Mouse (Mus musculus) skeletal muscle tissue, adult 2 months (tissue): ENCODE measurements around the gene Chad.

Source experiments
- DNase-seq: peaks from one replicate; pipeline ENCODE4 v3.0.0-alpha.2; 2012; ENCODE audit warnings: low read depth, low spot score

The Chad gene

GRCm38 (mm10) chr11:94564437-94565150 lies at the start of gene Chad:
Chad (plus strand) TSS chr11:94565047.
- no peak for DNase-seq

GRCm38 (mm10) chr11:94521219-94521843 lies 43.5 kb upstream of the Chad start, which contains the start of gene Mycbpap:
Mycbpap (minus strand) TSS chr11:94521742.
- DNase-seq, result no peak

GRCm38 (mm10) chr11:94526171-94526879 lies 38.5 kb upstream of the Chad start:
- DNase-seq, result no peak

- no peak for DNase-seq
Measured at GRCm38 (mm10) chr11:94528879-94529278, 36.0 kb upstream of the Chad start.

- no peak for DNase-seq
Measured at GRCm38 (mm10) chr11:94533171-94533570, 31.7 kb upstream of the Chad start.

GRCm38 (mm10) chr11:94538733-94539292 lies 26.0 kb upstream of the Chad start:
- no peak for DNase-seq

- no peak for DNase-seq
Measured at GRCm38 (mm10) chr11:94539761-94540160, 25.1 kb upstream of the Chad start.

GRCm38 (mm10) chr11:94542400-94542799 lies 22.4 kb upstream of the Chad start:
- DNase-seq, result no peak

- DNase-seq, result no peak
Measured at GRCm38 (mm10) chr11:94543344-94543743, 21.5 kb upstream of the Chad start.

GRCm38 (mm10) chr11:94543932-94544331 lies 20.9 kb upstream of the Chad start:
- peak; percentile 90 for DNase-seq

GRCm38 (mm10) chr11:94544422-94544821 lies 20.4 kb upstream of the Chad start:
- no peak for DNase-seq

- DNase-seq, result no peak
Measured at GRCm38 (mm10) chr11:94546381-94546780, 18.5 kb upstream of the Chad start.

GRCm38 (mm10) chr11:94547271-94547670 lies 17.6 kb upstream of the Chad start:
- DNase-seq, result no peak

- DNase-seq, result peak; percentile 47
Measured at GRCm38 (mm10) chr11:94548041-94548784, 16.6 kb upstream of the Chad start.

GRCm38 (mm10) chr11:94548888-94549690 lies 15.8 kb upstream of the Chad start, which contains the start of gene Rsad1:
Rsad1 (minus strand) TSS chr11:94549255.
- peak; percentile 94 for DNase-seq

GRCm38 (mm10) chr11:94549691-94550441 lies 15.0 kb upstream of the Chad start:
- DNase-seq, result no peak

- DNase-seq, result no peak
Measured at GRCm38 (mm10) chr11:94550442-94550744, 14.5 kb upstream of the Chad start.

GRCm38 (mm10) chr11:94558226-94558625 lies 6.6 kb upstream of the Chad start:
- no peak for DNase-seq

- no peak for DNase-seq
Measured at GRCm38 (mm10) chr11:94563383-94563782, 1.5 kb upstream of the Chad start.

GRCm38 (mm10) chr11:94563821-94564220 lies 1.0 kb upstream of the Chad start:
- DNase-seq, result no peak
